Mouse (Mus musculus): Measurements from ENCODE around the gene Ctnna2.

GRCm38 (mm10) chr6:77425746-77426145 is 553.8 kb downstream of the Ctnna2 start:
- TF ChIP-seq CTCF (IDR thresholded peaks at IDR 0.05; ENCODE audit: borderline replicate concordance, control insufficient read depth, extremely low read depth, insufficient read depth, low read length, poor library complexity): no peak
- TF ChIP-seq POLR2A (IDR thresholded peaks at IDR 0.05; ENCODE audit: control insufficient read depth, extremely low read depth, insufficient read depth, low read length, poor library complexity): no peak

Measured in thymus, adult 2 months (tissue).